Mouse (Mus musculus) gastrocnemius, adult 2 months (tissue): ENCODE results near the gene Syt13. TPM values are rescaled to one million over a fixed set of nuclear protein-coding genes. Genes with fewer than 3 reads are reported as not detected.
A peak's percentile ranks its signal among the peaks of the same experiment; 100 is the strongest.

ENCODE experiments used
- DNase-seq: peaks from one replicate; pipeline ENCODE4 v3.0.0; 2022
- H3K27ac ChIP-seq: fragments of 200-600 bp; 2 replicates; pipeline ENCODE4 v1.8.1; 2022; ENCODE audit warnings: mild to moderate bottlenecking
- H3K4me3 ChIP-seq: fragments of 200-600 bp; 2 replicates; pipeline ENCODE4 v1.8.1; 2022; ENCODE audit warnings: mild to moderate bottlenecking, moderate library complexity
- CTCF ChIP-seq: fragments of 200-600 bp; IDR thresholded peaks from 2 replicates; pipeline ENCODE4 v1.8.1; 2022; ENCODE audit warnings: antibody characterized with exemption, mild to moderate bottlenecking, moderate library complexity
- intact Hi-C: fragments of 180-260 bp; cut with DNase I; formaldehyde crosslinking; loops from one replicate; pipeline ENCODE4 v1.15.1; 2025
- total RNA-seq, 2 experiments: library from RNA; stranded (reverse); gene quantifications; 2 replicates each; pipeline ENCODE4 v1.2.3; 2021

Syt13 gene
- total RNA-seq, 2 experiments from 2014 or later = 0.06 TPM; not detected in 1

GRCm38 (mm10) chr2:92949518-92949917 lies 34.6 kb downstream of the Syt13 start:
- TF ChIP-seq CTCF = no peak
- intact Hi-C loops = no loop called here

GRCm38 (mm10) chr2:92953450-92953849 lies 38.6 kb downstream of the Syt13 start:
- no peak for TF ChIP-seq CTCF
- Histone ChIP-seq H3K4me3 (no peak overlapping the region), H3K27ac (no peak overlapping the region)
- DNase-seq = peak; percentile 65
- intact Hi-C loops = no loop called here

More at GRCm38 (mm10) chr2:92949518-92949917, 34.6 kb downstream of the Syt13 start:
- no peak for DNase-seq
- H3K27ac ChIP-seq = no peak overlapping the region
- no peak overlapping the region for H3K4me3 ChIP-seq

- Histone ChIP-seq H3K27ac (no peak overlapping the region), H3K4me3 (no peak overlapping the region)
- intact Hi-C loops = loop anchor here (2.0 kb wide), 1 partner anchor 50 kb away; no protein-coding TSS in a partner anchor
- TF ChIP-seq CTCF = peak; percentile 76
- DNase-seq = peak; percentile 58
Observed at GRCm38 (mm10) chr2:92954404-92955114, 39.7 kb downstream of the Syt13 start.

GRCm38 (mm10) chr2:92956943-92957342 lies 42.0 kb downstream of the Syt13 start:
- TF ChIP-seq CTCF = no peak
- Histone ChIP-seq H3K27ac (no peak overlapping the region), H3K4me3 (no peak overlapping the region)
- no peak for DNase-seq
- intact Hi-C loops = no loop called here

GRCm38 (mm10) chr2:92958640-92959039 lies 43.7 kb downstream of the Syt13 start:
- no peak for TF ChIP-seq CTCF
- H3K4me3 ChIP-seq = no peak overlapping the region
- H3K27ac ChIP-seq = no peak overlapping the region
- DNase-seq = no peak
- intact Hi-C loops = no loop called here

- no peak for TF ChIP-seq CTCF
- no peak overlapping the region for H3K27ac ChIP-seq
- no peak for DNase-seq
- H3K4me3 ChIP-seq = no peak overlapping the region
- intact Hi-C loops = no loop called here
Observed at GRCm38 (mm10) chr2:92964345-92964744, 49.4 kb downstream of the Syt13 start.

GRCm38 (mm10) chr2:92966257-92966656 lies 51.4 kb downstream of the Syt13 start:
- Histone ChIP-seq H3K27ac (no peak overlapping the region), H3K4me3 (no peak overlapping the region)
- intact Hi-C loops = loop anchor here (5.0 kb wide), 1 partner anchor 96 kb away; no protein-coding TSS in a partner anchor
- peak; percentile 40 for TF ChIP-seq CTCF
- DNase-seq = no peak

- no peak overlapping the region for H3K27ac ChIP-seq
- intact Hi-C loops = loop anchor here (5.0 kb wide), 1 partner anchor 95 kb away; no protein-coding TSS in a partner anchor
- no peak for DNase-seq
- TF ChIP-seq CTCF = no peak
- no peak overlapping the region for H3K4me3 ChIP-seq
Observed at GRCm38 (mm10) chr2:92967032-92967838, 52.3 kb downstream of the Syt13 start.

GRCm38 (mm10) chr2:92967839-92968166 lies 52.9 kb downstream of the Syt13 start:
- no peak overlapping the region for H3K27ac ChIP-seq
- TF ChIP-seq CTCF = no peak
- no peak for DNase-seq
- H3K4me3 ChIP-seq = no peak overlapping the region
- intact Hi-C loops = loop anchor here (5.0 kb wide), 1 partner anchor 94 kb away; no protein-coding TSS in a partner anchor

- Histone ChIP-seq H3K27ac (no peak overlapping the region), H3K4me3 (no peak overlapping the region)
- intact Hi-C loops = no loop called here
- DNase-seq = no peak
- TF ChIP-seq CTCF = no peak
Observed at GRCm38 (mm10) chr2:92971069-92971468, 56.2 kb downstream of the Syt13 start.

- H3K4me3 ChIP-seq = no peak overlapping the region
- TF ChIP-seq CTCF = no peak
- intact Hi-C loops = no loop called here
- H3K27ac ChIP-seq = no peak overlapping the region
- no peak for DNase-seq
Observed at GRCm38 (mm10) chr2:92971536-92971935, 56.6 kb downstream of the Syt13 start.

- DNase-seq = no peak
- intact Hi-C loops = no loop called here
- no peak overlapping the region for H3K4me3 ChIP-seq
- no peak overlapping the region for H3K27ac ChIP-seq
- peak; percentile 34; the same call in 1 of the 2 replicates for TF ChIP-seq CTCF
Observed at GRCm38 (mm10) chr2:92972071-92972470, 57.2 kb downstream of the Syt13 start.

GRCm38 (mm10) chr2:92973646-92974045 lies 58.7 kb downstream of the Syt13 start:
- Histone ChIP-seq H3K4me3 (no peak overlapping the region), H3K27ac (no peak overlapping the region)
- intact Hi-C loops = no loop called here
- TF ChIP-seq CTCF = no peak
- no peak for DNase-seq
